Mouse (Mus musculus) cerebellum, adult 2 months (tissue): ENCODE results near the gene Rfx4.

ENCODE experiments used
- CTCF ChIP-seq: fragments of 200-500 bp; IDR thresholded peaks from 2 replicates; pipeline ENCODE4 v1.5.1; 2011; ENCODE audit warnings: low read depth, mild to moderate bottlenecking, control low read depth, low read length, moderate library complexity, borderline replicate concordance; ENCODE audit not compliant: insufficient read depth
- POLR2A ChIP-seq: fragments of 200-500 bp; IDR thresholded peaks from 2 replicates; pipeline ENCODE4 v1.6.1; 2011; ENCODE audit warnings: low read length, control low read depth, borderline replicate concordance; ENCODE audit not compliant: insufficient read depth

- no peak for TF ChIP-seq CTCF
- no peak for TF ChIP-seq POLR2A
Observed at GRCm38 (mm10) chr10:84759511-84760117, 3.8 kb downstream of the Rfx4 start.
